Mouse (Mus musculus) neutrophil, adult 59 days (primary cell): Measurements from ENCODE around the gene Olfr1436. TPM values are rescaled to one million over a fixed set of nuclear protein-coding genes. Genes with fewer than 3 reads are reported as not detected.

Experiments
- total RNA-seq, 2 experiments: library from RNA; stranded (reverse); gene quantifications; 1 replicate in 1 of 2; 2 replicates in 1 of 2; pipeline ENCODE4 v1.2.4; 2023

The Olfr1436 gene
- not detected for total RNA-seq

DNA sequence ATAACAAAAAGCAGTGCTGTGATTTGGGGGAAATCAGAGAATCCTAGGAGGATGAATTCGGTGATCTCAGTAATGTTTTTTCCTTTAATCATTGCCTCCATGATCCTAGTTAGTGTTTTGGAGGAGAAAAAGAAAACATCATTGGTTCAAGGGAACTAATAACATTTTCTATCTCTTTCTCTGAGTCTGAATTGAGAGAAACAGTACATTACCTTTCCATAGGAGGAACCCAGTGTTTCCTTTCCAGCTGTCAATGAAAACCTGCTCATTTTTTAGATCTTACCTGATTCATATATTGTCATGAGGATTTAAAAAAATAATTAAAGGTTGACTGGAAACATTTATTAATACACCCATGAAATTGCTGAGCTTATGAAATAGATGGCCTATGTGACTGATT is at the start of gene Olfr1436:
Gene Olfr1436, minus strand, starts transcription at position 101 of the 400 bp plus-strand sequence.

DNA sequence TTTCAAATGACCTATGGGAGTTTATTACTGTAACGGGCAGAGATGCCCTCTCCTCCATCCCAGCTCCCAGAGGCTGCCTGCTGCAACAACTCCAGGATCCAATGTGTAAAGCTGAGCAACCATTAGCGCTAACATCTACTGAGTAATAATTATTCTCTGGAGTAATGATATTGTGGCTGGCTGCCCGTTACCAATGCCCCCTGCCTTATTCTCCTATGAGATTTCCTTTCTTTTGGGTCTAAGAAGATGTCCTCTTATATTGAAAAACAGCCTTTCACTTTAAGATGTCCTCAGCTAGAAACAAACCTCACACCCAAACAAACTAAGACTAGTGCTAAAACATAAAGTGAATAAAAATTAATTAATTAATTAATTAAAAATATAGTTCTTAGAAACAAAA is 36.9 kb upstream of the Olfr1436 start, which contains the start of gene Olfr1438-ps1:
Gene Olfr1438-ps1, minus strand, starts transcription at position 101 of the 400 bp plus-strand sequence.

DNA sequence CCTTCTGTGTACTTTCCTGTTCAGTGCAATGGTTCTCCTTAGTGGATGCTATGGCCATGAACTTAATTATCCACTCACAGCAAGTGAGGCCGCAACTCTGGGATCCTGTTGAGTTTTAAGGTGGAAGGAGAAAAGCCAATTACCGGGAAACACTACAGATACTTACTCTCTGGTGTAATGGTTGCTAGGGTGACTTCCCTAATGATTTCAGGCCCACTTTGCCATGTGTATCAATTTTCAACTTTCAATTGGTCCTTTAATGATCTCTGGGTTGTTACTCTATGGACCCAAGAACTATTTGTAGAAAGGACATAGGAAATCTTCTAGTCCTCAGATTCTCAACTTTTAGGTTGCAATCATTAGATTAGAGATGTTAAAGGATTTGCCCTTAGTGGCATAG is 26.1 kb upstream of the Olfr1436 start, which contains the start of gene Olfr1437:
Gene Olfr1437, minus strand, starts transcription at position 101 of the 400 bp plus-strand sequence.

DNA sequence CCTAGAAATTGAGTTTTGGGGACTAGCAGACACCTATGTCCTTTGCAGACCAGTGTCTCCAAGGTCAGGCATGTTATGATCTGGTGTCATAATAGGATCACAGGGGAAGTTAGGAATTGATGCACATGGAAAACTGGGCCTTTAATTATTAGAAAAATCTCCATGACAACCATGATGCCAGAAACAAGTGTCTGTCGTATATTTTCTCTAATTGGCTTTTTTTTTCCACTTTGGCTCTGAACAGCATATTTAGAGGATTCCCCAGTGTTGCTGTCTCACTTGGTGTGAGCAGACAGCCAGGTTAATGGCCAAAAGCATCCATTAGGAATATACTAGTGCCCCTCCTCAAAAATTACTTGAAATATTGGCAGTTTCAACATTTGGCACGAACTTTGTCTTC is 19.4 kb downstream of the Olfr1436 start, which contains the start of gene Olfr1434:
Gene Olfr1434, plus strand, starts transcription at position 301 of the 400 bp plus-strand sequence.

DNA sequence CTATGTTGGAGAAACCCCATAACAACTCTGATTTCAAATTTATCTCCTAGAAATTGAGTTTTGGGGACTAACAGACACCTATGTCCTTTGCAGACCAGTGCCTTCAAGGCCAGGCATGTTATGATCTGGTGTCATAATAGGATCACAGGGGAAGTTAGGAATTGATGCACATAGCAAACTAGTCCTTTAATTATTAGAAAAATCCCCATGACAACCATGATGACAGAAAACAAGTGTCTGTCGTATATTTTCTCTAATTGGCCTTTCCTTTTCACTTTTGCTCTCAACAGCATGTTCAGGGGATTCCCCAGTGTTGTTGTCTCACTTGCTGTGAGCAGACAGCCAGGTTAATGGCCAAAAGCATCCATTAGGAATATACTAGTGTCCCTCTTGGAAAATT is 38.2 kb downstream of the Olfr1436 start, which contains the start of gene Olfr235:
Gene Olfr235, plus strand, starts transcription at position 301 of the 400 bp plus-strand sequence.

Other genes with a start within 250 kb of the Olfr1436 start
- not detected for gene Olfr1424, start 236.4 kb downstream of the Olfr1436 start, total RNA-seq
- gene Olfr1425, start 221.4 kb downstream of the Olfr1436 start, total RNA-seq = not detected
- gene Olfr1426, start 207.1 kb downstream of the Olfr1436 start, total RNA-seq = not detected
- not detected for gene Olfr1427, start 195.8 kb downstream of the Olfr1436 start, total RNA-seq
- not detected for gene Olfr1428, start 183.2 kb downstream of the Olfr1436 start, total RNA-seq
- not detected for gene Olfr76, start 175.9 kb downstream of the Olfr1436 start, total RNA-seq
- gene Olfr1555-ps1, start 129.0 kb downstream of the Olfr1436 start, total RNA-seq = not detected
- gene Olfr1431, start 98.5 kb downstream of the Olfr1436 start, total RNA-seq = not detected
- gene Olfr1432, start 66.5 kb downstream of the Olfr1436 start, total RNA-seq = not detected
- gene Olfr262, start 57.5 kb downstream of the Olfr1436 start, total RNA-seq = not detected
- gene Olfr235, start 38.1 kb downstream of the Olfr1436 start, total RNA-seq = not detected
- gene Olfr1434, start 19.3 kb downstream of the Olfr1436 start, total RNA-seq = not detected
- gene Olfr1437, start 26.0 kb upstream of the Olfr1436 start, total RNA-seq = not detected
- not detected for gene Olfr1438-ps1, start 36.8 kb upstream of the Olfr1436 start, total RNA-seq
- not detected for gene Olfr1440, start 88.1 kb upstream of the Olfr1436 start, total RNA-seq
- not detected for gene Olfr1441, start 118.3 kb upstream of the Olfr1436 start, total RNA-seq
- not detected for gene Pfpl, start 128.8 kb upstream of the Olfr1436 start, total RNA-seq
- gene Mpeg1, start 161.6 kb upstream of the Olfr1436 start, total RNA-seq = 100 to 1,000 TPM; 664 to 920 TPM
- 10 to 100 TPM; 19.1 to 19.3 TPM for gene Dtx4, start 202.3 kb upstream of the Olfr1436 start, total RNA-seq
- 100 to 1,000 TPM; 142 to 153 TPM for gene Fam111a, start 246.6 kb upstream of the Olfr1436 start, total RNA-seq